Mouse (Mus musculus) erythroblast, embryonic 14.5 days (primary cell): ENCODE results near the gene Gm2115.

Experiments
- GATA1 ChIP-seq: IDR thresholded peaks from 2 replicates; pipeline ENCODE4 v1.6.1; 2012; ENCODE audit warnings: low read length, inconsistent platforms, mixed read lengths
- TAL1 ChIP-seq: IDR thresholded peaks from 3 replicates; pipeline ENCODE4 v1.6.1; 2012; ENCODE audit warnings: low read length, inconsistent platforms, mixed read lengths

- TF ChIP-seq TAL1 (no peak), GATA1 (no peak)
Measured at GRCm38 (mm10) chr7:84503163-84503562, 25.6 kb upstream of the Gm2115 start.
